Mouse (Mus musculus) bone marrow macrophage, adult 2 months (primary cell): ENCODE measurements at regions not wholly inside any gene's neighbourhood (a gene's known extent, or its start where the extent isn't known, plus 50 kb on each side); places are given as distances from the start of the nearest gene placed in this dataset.

Experiments used
- CTCF ChIP-seq: IDR thresholded peaks from 2 replicates; pipeline ENCODE4 v1.5.1; 2012; ENCODE audit warnings: low read depth, mild to moderate bottlenecking, low read length, moderate library complexity
- POLR2A ChIP-seq: IDR thresholded peaks from 2 replicates; pipeline ENCODE4 v1.6.1; 2012; ENCODE audit warnings: mild to moderate bottlenecking, low read depth, low read length, borderline replicate concordance

- no peak for TF ChIP-seq CTCF
- no peak for TF ChIP-seq POLR2A
Measured at GRCm38 (mm10) chr4:83926195-83926731, 400.9 kb downstream of the Ccdc171 start.
